Mouse (Mus musculus) heart, embryonic 11.5 days (tissue): ENCODE measurements around the gene Zbtb5. TPM values are rescaled to one million over a fixed set of nuclear protein-coding genes. Genes with fewer than 3 reads are reported as not detected.
"Not testable (repeated sequence)": the region's sequence is repeated elsewhere in the genome, so short reads cannot be mapped to it uniquely, and the experiment has no call there.

ENCODE experiments used
- ATAC-seq: fragments of 200-750 bp; cut with Nextera tagmentation; replicated peaks from 2 replicates; pipeline ENCODE4 v1.8.0; 2017; ENCODE audit warnings: moderate library complexity; ENCODE audit not compliant: insufficient number of reproducible peaks, low FRiP score, low TSS enrichment
- H3K27ac ChIP-seq: fragments of 300-500 bp; sonication (generic); 2 replicates; pipeline ENCODE4 v1.5.1; 2014; ENCODE audit warnings: mild to moderate bottlenecking, low read depth, low read length
- H3K27me3 ChIP-seq: fragments of 300-500 bp; sonication (generic); 2 replicates; pipeline ENCODE4 v1.6.1; 2014; ENCODE audit warnings: mild to moderate bottlenecking, low read length, mixed read lengths; ENCODE audit not compliant: control insufficient read depth, insufficient read depth
- H3K36me3 ChIP-seq: fragments of 300-500 bp; sonication (generic); 2 replicates; pipeline ENCODE4 v1.6.1; 2014; ENCODE audit warnings: mild to moderate bottlenecking, low read length, moderate library complexity, mixed read lengths; ENCODE audit not compliant: control insufficient read depth, insufficient read depth
- H3K4me1 ChIP-seq: fragments of 300-500 bp; sonication (generic); 2 replicates; pipeline ENCODE4 v1.6.1; 2014; ENCODE audit warnings: low read length; ENCODE audit not compliant: control insufficient read depth, insufficient read depth
- H3K4me2 ChIP-seq: fragments of 300-500 bp; sonication (generic); 2 replicates; pipeline ENCODE4 v1.6.1; 2014; ENCODE audit warnings: mild to moderate bottlenecking, moderate library complexity
- H3K4me3 ChIP-seq: fragments of 300-500 bp; sonication (generic); 2 replicates; pipeline ENCODE4 v1.5.1; 2014; ENCODE audit warnings: low read depth, low read length
- H3K9ac ChIP-seq: fragments of 300-500 bp; sonication (generic); 2 replicates; pipeline ENCODE4 v1.6.1; 2014; ENCODE audit warnings: mild to moderate bottlenecking, low read depth, low read length, moderate library complexity
- H3K9me3 ChIP-seq: fragments of 300-500 bp; sonication (generic); replicated peaks from 2 replicates; pipeline ENCODE4 v1.6.1; 2016; ENCODE audit warnings: low read length; ENCODE audit not compliant: control insufficient read depth
- WGBS: fragments of 180-500 bp; shearing (Covaris S2); extraction: QIAGEN DNeasy Blood & Tissue Kit; methylation state at CpG from one replicate; pipeline ENCODE4 v1.1.7; 2014; ENCODE audit not compliant: insufficient replicate concordance; 5-methylcytosine and 5-hydroxymethylcytosine counted together
- polyA plus RNA-seq: library from polyadenylated mRNA; unstranded; fragments of >200 nt; fragmentation: Nextera tagmentation; extraction: Ambion mirVana; gene quantifications from 2 replicates; pipeline ENCODE4 v1.2.1, GENCODE M21; 2014

The Zbtb5 gene
- polyA plus RNA-seq, 1 experiment from 2014 or later = 16.3 TPM

DNA sequence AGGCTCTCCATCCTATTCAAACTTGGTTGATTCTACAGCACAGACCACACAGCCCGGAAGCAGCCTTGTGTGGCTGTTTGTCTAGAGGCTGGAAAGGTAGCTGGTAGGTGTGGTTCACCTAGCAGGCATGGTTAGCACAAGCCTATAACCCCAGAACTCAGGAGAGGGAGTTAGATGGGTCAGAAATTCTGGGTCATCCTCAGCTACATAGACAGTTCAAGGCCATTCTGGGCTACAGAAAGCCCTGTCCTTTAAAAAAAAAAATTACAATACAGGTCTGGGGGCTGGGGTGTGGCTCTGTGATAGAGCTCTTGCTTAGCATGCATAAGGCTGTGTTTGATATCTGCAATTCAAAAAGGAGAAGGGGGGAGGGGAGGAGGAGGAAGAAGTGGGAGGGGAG, 63.9 kb downstream of the Zbtb5 start:
- no peak overlapping the region for H3K4me3 ChIP-seq
- H3K4me2 ChIP-seq = no peak overlapping the region
- H3K27me3 ChIP-seq = peaks cover 3% of the 10 kb centered on the region; the same call in 1 of the 2 replicates
- ATAC-seq = no peak
- no peaks in the 10 kb centered on the region for H3K4me1 ChIP-seq
- H3K9ac ChIP-seq = no peak overlapping the region
- no peak overlapping the region for H3K27ac ChIP-seq
- H3K36me3 ChIP-seq = no peaks in the 10 kb centered on the region
- H3K9me3 ChIP-seq = no peaks in the 10 kb centered on the region
- WGBS = 91% methylated on average over 1 of the region's 1 CpGs

DNA sequence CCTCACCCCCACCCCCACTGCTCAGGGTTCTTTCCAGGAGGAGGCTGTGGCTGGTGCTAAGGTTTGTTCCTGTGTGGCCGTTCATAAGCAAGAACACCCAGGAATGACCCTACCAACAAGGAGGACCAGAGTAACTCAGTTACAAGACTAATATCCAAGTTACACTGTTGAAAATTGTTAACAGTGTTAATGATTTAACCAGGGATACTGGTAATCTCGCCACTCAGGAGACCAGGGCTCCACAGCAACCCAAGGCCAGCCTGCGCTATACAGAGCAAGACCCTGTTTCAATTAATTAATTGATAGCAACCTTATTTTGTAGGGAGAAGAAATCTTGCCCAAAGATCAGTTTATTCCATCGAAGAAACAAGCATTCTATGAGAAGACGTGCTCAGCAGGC, 64.7 kb downstream of the Zbtb5 start:
- Histone ChIP-seq H3K9ac (no peak overlapping the region), H3K27ac (no peak overlapping the region), H3K9me3 (no peaks in the 10 kb centered on the region), H3K27me3 (peaks cover 3% of the 10 kb centered on the region; the same call in 1 of the 2 replicates), H3K4me1 (no peaks in the 10 kb centered on the region), H3K36me3 (no peaks in the 10 kb centered on the region), H3K4me2 (no peak overlapping the region), H3K4me3 (no peak overlapping the region)
- 80% methylated on average over 5 of the region's 5 CpGs for WGBS
- no peak for ATAC-seq

DNA sequence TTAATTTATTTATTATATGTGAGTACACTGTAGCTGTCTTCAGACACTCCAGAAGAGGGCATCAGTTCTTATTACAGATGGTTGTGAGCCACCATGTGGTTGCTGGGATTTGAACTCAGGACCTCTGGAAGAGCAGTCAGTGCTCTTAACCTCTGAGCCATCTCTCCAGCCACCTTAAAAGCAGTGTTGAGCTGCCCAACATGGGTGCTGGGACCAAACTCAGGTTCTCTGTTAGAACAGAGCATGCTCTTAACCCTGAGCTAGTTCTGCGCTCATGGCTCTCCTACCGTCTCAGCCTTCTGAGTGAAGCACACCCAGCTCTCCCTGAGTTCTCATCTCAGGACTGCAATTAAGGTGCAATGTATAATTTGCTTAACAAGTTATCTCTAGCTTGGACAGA, 66.1 kb downstream of the Zbtb5 start:
- not testable (repeated sequence) for H3K9me3 ChIP-seq, H3K4me3 ChIP-seq, H3K4me2 ChIP-seq, H3K27me3 ChIP-seq, H3K27ac ChIP-seq, ATAC-seq, H3K4me1 ChIP-seq, H3K9ac ChIP-seq, H3K36me3 ChIP-seq
- 87% methylated on average over 2 of the region's 2 CpGs for WGBS

DNA sequence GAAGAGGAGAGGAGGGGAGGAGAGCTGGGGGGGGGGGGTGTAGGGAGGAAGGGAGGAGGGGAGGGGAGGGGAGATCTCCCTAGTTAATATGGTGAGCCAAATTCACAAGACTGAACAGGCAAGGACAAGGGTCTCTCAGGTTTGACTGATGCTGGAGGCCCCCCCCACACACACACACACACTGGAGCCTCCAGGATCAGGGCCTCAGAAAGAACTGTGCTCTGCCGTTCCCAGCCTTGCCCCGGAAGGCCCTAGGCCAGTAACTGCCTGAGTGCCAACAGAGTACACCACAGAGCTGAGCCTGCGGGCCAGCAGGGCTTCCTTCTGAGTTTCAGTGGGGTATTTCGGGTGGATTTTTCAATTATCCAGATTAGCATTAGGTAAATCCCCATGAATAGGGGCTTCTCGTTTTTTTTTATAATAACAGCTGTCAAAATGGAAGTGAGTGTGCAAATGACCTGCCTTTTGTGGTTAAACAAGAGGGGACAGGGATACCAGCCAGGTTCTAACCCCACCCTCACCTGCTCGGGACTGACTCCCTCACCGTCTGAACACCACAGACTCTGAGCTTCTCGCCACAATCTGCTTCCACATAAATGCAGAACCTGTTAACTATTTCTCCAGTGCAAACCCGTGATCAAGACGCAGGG, 67.7 kb downstream of the Zbtb5 start:
- no peak overlapping the region for H3K4me2 ChIP-seq
- no peak overlapping the region for H3K27ac ChIP-seq
- WGBS = 77% methylated on average over 10 of the region's 10 CpGs
- H3K36me3 ChIP-seq = no peaks in the 10 kb centered on the region
- no peak overlapping the region for H3K4me3 ChIP-seq
- no peaks in the 10 kb centered on the region for H3K4me1 ChIP-seq
- ATAC-seq = no peak
- H3K9ac ChIP-seq = no peak overlapping the region
- peaks cover 3% of the 10 kb centered on the region; the same call in 1 of the 2 replicates for H3K27me3 ChIP-seq
- H3K9me3 ChIP-seq = no peaks in the 10 kb centered on the region

DNA sequence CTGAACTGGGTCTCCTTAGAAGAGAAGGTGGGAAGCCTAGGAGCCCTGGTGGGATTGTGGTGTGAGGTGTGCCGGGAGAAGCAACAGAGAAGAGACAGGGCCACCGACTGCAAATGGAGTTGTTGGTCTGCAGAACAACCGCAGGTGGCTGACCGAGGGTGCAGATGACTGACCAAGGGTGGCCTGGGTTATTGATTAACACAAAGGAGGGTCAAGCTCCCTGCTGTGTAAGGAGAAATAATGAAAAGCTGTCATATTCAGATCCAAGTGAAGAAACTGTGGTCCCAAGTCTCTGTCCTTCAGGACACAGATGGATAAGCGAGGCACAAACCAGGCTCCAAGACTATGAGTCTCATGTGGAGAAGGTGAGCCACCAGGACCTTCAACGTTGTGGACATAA, 68.7 kb downstream of the Zbtb5 start:
- H3K4me3 ChIP-seq = no peak overlapping the region
- no peaks in the 10 kb centered on the region for H3K4me1 ChIP-seq
- no peaks in the 10 kb centered on the region for H3K36me3 ChIP-seq
- H3K27ac ChIP-seq = no peak overlapping the region
- WGBS = 78% methylated on average over 6 of the region's 6 CpGs
- H3K9me3 ChIP-seq = no peaks in the 10 kb centered on the region
- H3K4me2 ChIP-seq = no peak overlapping the region
- no peak overlapping the region for H3K9ac ChIP-seq
- peaks cover 3% of the 10 kb centered on the region; the same call in 1 of the 2 replicates for H3K27me3 ChIP-seq
- ATAC-seq = no peak

DNA sequence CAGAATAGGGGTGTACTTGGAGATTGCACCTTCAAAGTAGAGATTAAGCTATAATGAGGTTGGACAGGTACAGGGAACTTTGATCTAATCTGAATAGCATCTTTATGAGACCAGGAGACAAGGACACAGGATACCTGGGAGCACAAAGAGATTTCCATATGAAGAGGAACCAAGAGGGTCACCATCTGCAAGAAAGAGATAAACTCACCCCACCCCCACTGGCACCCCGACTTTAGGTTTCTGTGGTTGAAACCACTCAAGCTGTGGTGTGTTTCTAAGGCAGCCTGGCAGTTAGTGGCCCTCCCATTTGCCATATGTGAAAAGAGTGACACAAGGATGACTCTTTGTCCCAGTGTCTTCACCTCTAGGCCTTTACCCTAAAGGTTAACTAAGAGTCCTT, 70.0 kb downstream of the Zbtb5 start:
- Histone ChIP-seq H3K4me1 (no peaks in the 10 kb centered on the region), H3K4me3 (no peak overlapping the region), H3K27ac (no peak overlapping the region), H3K4me2 (no peak overlapping the region), H3K9ac (no peak overlapping the region), H3K36me3 (no peaks in the 10 kb centered on the region), H3K27me3 (peaks cover 3% of the 10 kb centered on the region; the same call in 1 of the 2 replicates), H3K9me3 (no peaks in the 10 kb centered on the region)
- no peak for ATAC-seq
- WGBS = 72% methylated on average over 1 of the region's 1 CpGs

Other genes with a start within 250 kb of the Zbtb5 start
- 84.3 and 87.9 TPM in 2 replicates for gene Grhpr, start 31.0 kb downstream of the Zbtb5 start, polyA plus RNA-seq
- 43.1 and 43.6 TPM in 2 replicates for gene Polr1e, start 6.2 kb upstream of the Zbtb5 start, polyA plus RNA-seq
- gene Fbxo10, start 72.2 kb upstream of the Zbtb5 start, polyA plus RNA-seq = 6.4 and 9.2 TPM in 2 replicates
- 222 TPM in 2 replicates for gene Tomm5, start 95.7 kb upstream of the Zbtb5 start, polyA plus RNA-seq
- gene Frmpd1, start 172.5 kb upstream of the Zbtb5 start, polyA plus RNA-seq = 3.3 and 3.6 TPM in 2 replicates